In genomic region chr11:61147300-61147683, GRCm38 (mm10) we compare ENCODE assay signal across 9 mouse cellular contexts. TPM values are rescaled to one million over a fixed set of nuclear protein-coding genes. Genes with fewer than 3 reads are reported as not detected.
DNase-seq lines count a peak whose midpoint lies in the region; ATAC-seq and TF ChIP-seq lines count a peak whose summit lies in the region.
"Had no signal": no experiment of that assay in that cellular context is flagged by ENCODE, and none has a peak within 500 bp of the region (broad histone marks: within the 10 kb centered on the region; RNA-seq: fewer than 3 reads in every experiment).

No protein-coding gene starts in this region.

- no peak for TF ChIP-seq POLR2A in embryonic fibroblast, embryonic 13.5 days (IDR thresholded peaks at IDR 0.05; ENCODE audit: low read depth, low read length)

- peaks cover 2% of the 10 kb centered on the region for H3K36me3 ChIP-seq in heart, embryonic 11.5 days (ENCODE audit: control insufficient read depth, insufficient read depth, low read length)
- peaks cover 4% of the 10 kb centered on the region; the same call in 1 of the 2 replicates for H3K36me3 ChIP-seq in intestine, embryonic 15.5 days
- peaks cover 4% of the 10 kb centered on the region; the same call in 1 of the 2 replicates for H3K36me3 ChIP-seq in stomach, embryonic 15.5 days

- peaks cover 9% of the 10 kb centered on the region; the same call in 1 of the 2 replicates for H3K27me3 ChIP-seq in heart, embryonic 11.5 days (ENCODE audit: control insufficient read depth, insufficient read depth, low read length)
- no peaks in the 10 kb centered on the region for H3K27me3 ChIP-seq in intestine, embryonic 15.5 days (replicated peaks)
- 0 out of 2 replicates have a peak, but pooled peaks cover 8% of the 10 kb centered on the region for H3K27me3 ChIP-seq in stomach, embryonic 15.5 days (replicated peaks)
- H3K27me3 ChIP-seq: CH12.LX had no signal

- H3K27ac ChIP-seq in heart, embryonic 11.5 days (ENCODE audit: low read depth, low read length), result no peak overlapping the region
- no peak overlapping the region for H3K27ac ChIP-seq in embryonic fibroblast, embryonic 13.5 days (ENCODE audit: insufficient read depth, low read length)
- H3K27ac ChIP-seq in intestine, embryonic 15.5 days, result no peak overlapping the region
- no peak overlapping the region for H3K27ac ChIP-seq in stomach, embryonic 15.5 days

- peak overlapping the region; percentile 44 for H3K4me3 ChIP-seq in heart, embryonic 11.5 days (ENCODE audit: low read depth, low read length)
- H3K4me3 ChIP-seq in embryonic fibroblast, embryonic 13.5 days (ENCODE audit: insufficient read depth, low read length), result no peak overlapping the region
- peak overlapping the region; percentile 34 for H3K4me3 ChIP-seq in intestine, embryonic 15.5 days (replicated peaks)
- peak overlapping the region; percentile 33 for H3K4me3 ChIP-seq in stomach, embryonic 15.5 days (replicated peaks)

- H3K9me3 ChIP-seq in heart, embryonic 11.5 days (replicated peaks; ENCODE audit: control insufficient read depth, low read length), result no peaks in the 10 kb centered on the region
- no peaks in the 10 kb centered on the region for H3K9me3 ChIP-seq in intestine, embryonic 15.5 days
- no peaks in the 10 kb centered on the region for H3K9me3 ChIP-seq in stomach, embryonic 15.5 days

- H3K4me1 ChIP-seq in heart, embryonic 11.5 days (ENCODE audit: control insufficient read depth, insufficient read depth, low read length), result 0 out of 2 replicates have a peak, but pooled peaks cover 3% of the 10 kb centered on the region
- no peaks in the 10 kb centered on the region for H3K4me1 ChIP-seq in embryonic fibroblast, embryonic 13.5 days (ENCODE audit: control insufficient read depth, insufficient read depth, low read length)
- peaks cover 11% of the 10 kb centered on the region; the same call in 1 of the 2 replicates for H3K4me1 ChIP-seq in intestine, embryonic 15.5 days (replicated peaks)
- H3K4me1 ChIP-seq in stomach, embryonic 15.5 days, result peaks cover 11% of the 10 kb centered on the region

- no peak for DNase-seq in heart, adult 11 months
- peak; percentile 78 for DNase-seq in brain, adult 2 months (ENCODE audit: low read depth, low spot score)
- DNase-seq in mesoderm, embryonic 11.5 days (ENCODE audit: low read depth, low spot score), result peak; percentile 32
- no peak for DNase-seq in spleen, adult 18-20 months

- peak overlapping the region; percentile 77 for H3K4me2 ChIP-seq in heart, embryonic 11.5 days
- peak overlapping the region; percentile 87 for H3K4me2 ChIP-seq in intestine, embryonic 15.5 days (replicated peaks)
- peak overlapping the region; percentile 77 for H3K4me2 ChIP-seq in stomach, embryonic 15.5 days

- peak overlapping the region; percentile 61 for H3K9ac ChIP-seq in heart, embryonic 11.5 days (ENCODE audit: low read depth, low read length)
- H3K9ac ChIP-seq in intestine, embryonic 15.5 days, result peak overlapping the region; percentile 40
- no peak overlapping the region for H3K9ac ChIP-seq in stomach, embryonic 15.5 days

- TF ChIP-seq CTCF in embryonic fibroblast, embryonic 13.5 days (IDR thresholded peaks at IDR 0.05; ENCODE audit: borderline replicate concordance, insufficient read depth, low read length), result peak; percentile 7; the same call in 1 of the 2 replicates

- 7% methylated on average over 32 of the region's 32 CpGs for WGBS in heart, embryonic 11.5 days (ENCODE audit: insufficient replicate concordance)
- WGBS in intestine, embryonic 15.5 days, result 7% methylated on average over 32 of the region's 32 CpGs
- WGBS in stomach, embryonic 15.5 days, result 10% methylated on average over 32 of the region's 32 CpGs

- ATAC-seq in heart, embryonic 11.5 days (replicated peaks; ENCODE audit: insufficient number of reproducible peaks, low FRiP score, low TSS enrichment), result 0 out of 2 replicates have a peak, but pooled peaks have one; percentile 22
- peak; percentile 67 for ATAC-seq in intestine, embryonic 15.5 days
- ATAC-seq in stomach, embryonic 15.5 days (ENCODE audit: insufficient read depth, low FRiP score, low read depth), result peak; percentile 30; the same call in 1 of the 2 replicates

RNA-seq across cellular contexts. Expression of gene Tnfrsf13b, which starts 20.7 kb away (rescaled TPM):
- polyA plus RNA-seq in heart, embryonic 11.5 days (2014; fragmentation: Nextera tagmentation; extraction: Ambion mirVana), result 1.4 and 2.2 TPM in 2 replicates
- polyA plus RNA-seq in embryonic fibroblast, embryonic 13.5 days (2011; ENCODE audit: insufficient read length, low read depth, missing spikeins), result not detected in 2 replicates
- 2.7 and 2.8 TPM in 2 replicates for polyA plus RNA-seq in intestine, embryonic 15.5 days (2015; fragmentation: Nextera tagmentation; extraction: Ambion mirVana)
- polyA plus RNA-seq in stomach, embryonic 15.5 days (2015; fragmentation: Nextera tagmentation; extraction: Ambion mirVana), result 2.5 and 3.4 TPM in 2 replicates

RNA-seq across cellular contexts. Expression of gene Usp22, which starts 27.6 kb away (rescaled TPM):
- polyA plus RNA-seq in heart, embryonic 11.5 days (2014; fragmentation: Nextera tagmentation; extraction: Ambion mirVana), result 95.0 and 111 TPM in 2 replicates
- 99.6 and 117 TPM in 2 replicates for polyA plus RNA-seq in embryonic fibroblast, embryonic 13.5 days (2011; ENCODE audit: insufficient read length, low read depth, missing spikeins)
- polyA plus RNA-seq in intestine, embryonic 15.5 days (2015; fragmentation: Nextera tagmentation; extraction: Ambion mirVana), result 89.0 and 98.6 TPM in 2 replicates
- polyA plus RNA-seq in stomach, embryonic 15.5 days (2015; fragmentation: Nextera tagmentation; extraction: Ambion mirVana), result 92.9 and 104 TPM in 2 replicates

Comparison
In these comparisons a context has a peak if more than half of its experiments do, and no peak if none do; other contexts are left out.
1. DNase-seq: peak in brain, adult 2 months (single experiment) and mesoderm, embryonic 11.5 days (single experiment); none in heart, adult 11 months (single experiment) and spleen, adult 18-20 months (0 of 2).
2. Peak in every context shown above with its lines, with median percentiles within 50 percentile points of each other: ATAC-seq and H3K4me2 ChIP-seq.